Mouse (Mus musculus) heart, postnatal 0 days (tissue): ENCODE data around the gene Yaf2. TPM values are rescaled to one million over a fixed set of nuclear protein-coding genes. Genes with fewer than 3 reads are reported as not detected.

Experiments
- ATAC-seq: fragments of 200-750 bp; cut with Nextera tagmentation; 2 replicates; pipeline ENCODE4 v1.8.0; 2017; ENCODE audit warnings: low read depth, moderate number of reproducible peaks, moderate library complexity; ENCODE audit not compliant: insufficient read depth
- DNase-seq: peaks from one replicate; pipeline ENCODE4 v3.0.0-alpha.2; 2016; ENCODE audit warnings: low spot score
- H3K27ac ChIP-seq: fragments of 300-500 bp; sonication (generic); 2 replicates; pipeline ENCODE4 v1.5.1; 2014; ENCODE audit warnings: low read depth, mild to moderate bottlenecking
- H3K27me3 ChIP-seq: fragments of 300-500 bp; sonication (generic); 2 replicates; pipeline ENCODE4 v1.6.1; 2014; ENCODE audit warnings: low read length, mixed read lengths; ENCODE audit not compliant: control insufficient read depth, insufficient read depth
- H3K36me3 ChIP-seq: fragments of 300-500 bp; sonication (generic); replicated peaks from 2 replicates; pipeline ENCODE4 v1.6.1; 2014; ENCODE audit warnings: low read length, mixed read lengths; ENCODE audit not compliant: control insufficient read depth, insufficient read depth
- H3K4me1 ChIP-seq: fragments of 300-500 bp; sonication (generic); 2 replicates; pipeline ENCODE4 v1.6.1; 2014; ENCODE audit warnings: antibody characterized with exemption; ENCODE audit not compliant: control insufficient read depth, insufficient read depth
- H3K4me2 ChIP-seq: fragments of 300-500 bp; sonication (generic); 2 replicates; pipeline ENCODE4 v1.6.1; 2014; ENCODE audit warnings: low read depth, mild to moderate bottlenecking, low read length, moderate library complexity
- H3K4me3 ChIP-seq: fragments of 300-500 bp; sonication (generic); 2 replicates; pipeline ENCODE4 v1.5.1; 2014; ENCODE audit warnings: low read depth, low read length
- H3K9ac ChIP-seq: fragments of 300-500 bp; sonication (generic); replicated peaks from 2 replicates; pipeline ENCODE4 v1.6.1; 2014; ENCODE audit warnings: low read depth, low read length, mixed read lengths
- H3K9me3 ChIP-seq: fragments of 300-500 bp; sonication (generic); replicated peaks from 2 replicates; pipeline ENCODE4 v1.6.1; 2016; ENCODE audit warnings: low read length; ENCODE audit not compliant: control insufficient read depth
- CTCF ChIP-seq: IDR thresholded peaks from 2 replicates; pipeline ENCODE4 v1.5.1; 2016; ENCODE audit warnings: antibody characterized with exemption, control low read depth, low read depth
- EP300 ChIP-seq: IDR thresholded peaks from 2 replicates; pipeline ENCODE4 v1.6.1; 2016; ENCODE audit warnings: antibody characterized with exemption, low read depth
- WGBS: fragments of 180-500 bp; shearing (Covaris S2); extraction: QIAGEN DNeasy Blood & Tissue Kit; methylation state at CpG from one replicate; pipeline ENCODE4 v1.1.7; 2014; 5-methylcytosine and 5-hydroxymethylcytosine counted together
- polyA plus RNA-seq: library from polyadenylated mRNA; unstranded; fragments of >200 nt; fragmentation: Nextera tagmentation; extraction: Ambion mirVana; gene quantifications from 2 replicates; pipeline ENCODE4 v1.2.1, GENCODE M21; 2015
- total RNA-seq: library from RNA; depleted of rRNA; stranded (reverse); fragments of >200 nt; gene quantifications from 2 replicates; pipeline ENCODE4 v1.2.3, GENCODE M21; 2014; ENCODE audit warnings: low replicate concordance

The Yaf2 gene
- total and polyA plus RNA-seq, 2 experiments from 2014 or later: 47.1 to 68.5 TPM

DNA sequence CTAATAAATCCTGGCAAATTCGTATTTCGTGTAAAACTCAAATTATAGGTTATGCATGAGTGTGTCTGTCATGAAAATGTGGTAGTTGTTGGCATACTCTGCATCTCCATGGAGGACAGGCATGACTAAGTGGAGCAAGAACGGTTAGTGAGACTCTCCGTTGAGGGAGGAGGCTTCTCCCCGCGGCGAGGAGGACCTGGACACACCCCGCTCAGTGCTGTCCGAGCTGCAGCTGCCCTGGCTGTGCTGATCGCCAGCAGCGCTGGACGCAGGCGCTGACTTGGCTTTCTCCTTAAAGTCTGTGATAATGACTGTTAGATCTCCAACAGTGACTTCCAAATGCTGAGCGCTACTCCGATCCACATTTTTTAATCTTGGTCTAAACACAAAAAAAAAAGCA, 51.5 kb downstream of the Yaf2 start:
- Histone ChIP-seq H3K4me1 (no peaks in the 10 kb centered on the region), H3K9me3 (no peaks in the 10 kb centered on the region), H3K36me3 (peaks cover 28% of the 10 kb centered on the region), H3K27ac (no peak overlapping the region), H3K9ac (no peak overlapping the region), H3K27me3 (no peaks in the 10 kb centered on the region), H3K4me3 (no peak overlapping the region), H3K4me2 (no peak overlapping the region)
- ATAC-seq (no peak), DNase-seq (no peak)
- no peak for TF ChIP-seq CTCF
- TF ChIP-seq EP300: no peak
- 81% methylated on average over 15 of the region's 15 CpGs for WGBS

DNA sequence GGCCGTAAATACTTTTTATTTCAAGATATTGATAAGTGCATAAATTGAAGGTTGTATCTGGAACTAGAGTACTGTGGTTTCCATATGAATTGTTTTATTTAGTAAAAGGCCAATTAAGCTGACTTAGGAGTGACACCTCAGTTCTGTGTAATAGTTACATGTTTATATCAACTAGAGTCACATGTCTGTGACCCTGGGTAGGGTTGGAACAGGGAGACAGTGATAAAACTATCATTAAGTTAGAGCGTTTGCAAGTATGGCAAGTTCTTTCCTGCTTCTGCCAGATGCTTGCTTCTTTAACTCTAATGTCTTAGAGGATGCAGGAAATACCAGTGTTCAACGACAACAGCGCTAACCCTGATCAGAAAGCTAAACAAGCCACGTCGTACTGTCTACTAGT, 52.4 kb downstream of the Yaf2 start:
- Histone ChIP-seq H3K9ac (no peak overlapping the region), H3K4me2 (no peak overlapping the region), H3K27ac (no peak overlapping the region), H3K4me1 (no peaks in the 10 kb centered on the region), H3K36me3 (peaks cover 23% of the 10 kb centered on the region), H3K27me3 (no peaks in the 10 kb centered on the region), H3K9me3 (no peaks in the 10 kb centered on the region), H3K4me3 (no peak overlapping the region)
- ATAC-seq: no peak
- WGBS: 71% methylated on average over 6 of the region's 6 CpGs
- no peak for TF ChIP-seq EP300
- no peak for TF ChIP-seq CTCF
- no peak for DNase-seq

DNA sequence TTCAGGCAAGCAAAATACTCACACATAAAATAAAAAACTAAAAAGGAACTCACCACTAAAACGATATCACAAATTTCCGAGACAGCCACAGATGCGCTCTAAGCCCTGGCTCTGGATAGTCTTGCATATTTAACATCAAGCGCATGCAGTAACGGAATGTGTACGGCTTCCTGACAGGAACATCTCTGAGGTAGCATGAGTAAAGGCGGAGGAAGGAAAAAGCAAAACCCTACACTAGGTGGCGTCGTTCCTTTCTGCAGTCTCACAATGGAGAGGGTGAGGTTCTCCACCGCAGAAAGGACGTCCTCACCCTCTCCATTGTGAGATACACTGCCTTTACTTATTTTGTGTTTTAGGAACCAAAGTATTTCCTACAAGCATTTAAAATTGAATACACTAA, 53.4 kb downstream of the Yaf2 start:
- ATAC-seq (no peak), DNase-seq (no peak)
- Histone ChIP-seq H3K4me1 (no peaks in the 10 kb centered on the region), H3K27me3 (no peaks in the 10 kb centered on the region), H3K27ac (no peak overlapping the region), H3K9me3 (no peaks in the 10 kb centered on the region), H3K4me2 (no peak overlapping the region), H3K4me3 (no peak overlapping the region), H3K36me3 (peaks cover 23% of the 10 kb centered on the region), H3K9ac (no peak overlapping the region)
- TF ChIP-seq CTCF: peak; percentile 50
- no peak for TF ChIP-seq EP300
- WGBS: 72% methylated on average over 11 of the region's 11 CpGs

DNA sequence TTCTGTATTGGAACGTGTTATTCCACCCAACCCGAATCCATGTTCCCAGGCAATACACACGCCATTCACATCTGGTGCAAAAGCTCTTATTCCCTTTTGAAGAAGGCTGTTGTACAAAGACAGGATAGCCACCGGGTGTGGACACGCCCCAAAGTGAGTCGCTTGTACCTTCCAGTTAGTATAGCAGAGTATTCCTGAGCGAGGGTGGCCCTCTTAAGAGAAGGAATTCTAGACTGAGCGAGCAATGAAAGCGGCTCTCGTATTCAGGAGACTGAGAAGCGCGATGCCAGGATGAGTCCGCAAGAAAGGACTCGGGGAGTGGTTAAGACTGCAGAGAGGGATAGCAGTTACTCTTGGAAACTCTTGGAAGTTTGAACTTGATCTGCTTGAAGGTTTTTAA, 60.5 kb downstream of the Yaf2 start:
- no peak overlapping the region for H3K27ac ChIP-seq
- WGBS: 2% methylated on average over 14 of the region's 14 CpGs
- peaks cover 11% of the 10 kb centered on the region for H3K36me3 ChIP-seq
- DNase-seq: no peak
- no peaks in the 10 kb centered on the region for H3K27me3 ChIP-seq
- no peaks in the 10 kb centered on the region for H3K9me3 ChIP-seq
- H3K4me1 ChIP-seq: peaks cover 25% of the 10 kb centered on the region
- peak overlapping the region; percentile 86 for H3K4me3 ChIP-seq
- no peak for TF ChIP-seq EP300
- TF ChIP-seq CTCF: no peak
- ATAC-seq: no peak
- peak overlapping the region; percentile 49 for H3K9ac ChIP-seq
- H3K4me2 ChIP-seq: peak overlapping the region; percentile 85

DNA sequence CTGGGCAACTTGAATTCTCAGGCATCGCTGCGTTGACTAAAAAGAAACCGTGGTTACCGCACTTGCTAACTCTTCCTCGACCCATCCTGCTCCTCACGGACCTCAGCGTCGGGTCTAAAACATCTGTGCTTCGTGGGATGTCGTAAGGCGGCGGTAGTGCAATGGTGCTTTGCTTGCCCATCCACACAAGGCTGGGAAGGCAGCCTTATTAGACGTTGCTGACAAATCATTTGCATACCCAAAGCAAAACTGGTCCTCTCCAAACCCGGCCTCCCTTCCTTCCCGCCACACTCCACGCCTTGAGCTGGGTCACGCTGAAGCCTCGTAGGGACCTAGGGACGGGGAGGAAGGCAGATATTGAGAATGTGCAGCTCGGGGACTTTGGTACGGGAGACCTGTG, 61.1 kb downstream of the Yaf2 start:
- WGBS: under 1% methylated on average over 21 of the region's 21 CpGs
- peak; percentile 21 for ATAC-seq
- peak overlapping the region; percentile 83 for H3K27ac ChIP-seq

More for the DNA sequence above, 61.1 kb downstream of the Yaf2 start:
- H3K4me2 ChIP-seq: peak overlapping the region; percentile 85
- H3K9ac ChIP-seq: peak overlapping the region; percentile 49
- no peaks in the 10 kb centered on the region for H3K9me3 ChIP-seq
- peak overlapping the region; percentile 86 for H3K4me3 ChIP-seq
- peak; percentile 13 for DNase-seq
- peaks cover 4% of the 10 kb centered on the region for H3K36me3 ChIP-seq
- H3K4me1 ChIP-seq: peaks cover 25% of the 10 kb centered on the region
- TF ChIP-seq CTCF (no peak), EP300 (no peak)
- H3K27me3 ChIP-seq: no peaks in the 10 kb centered on the region
